Mouse (Mus musculus) layer of hippocampus, adult 9-11 months (tissue): ENCODE measurements around the gene Foxg1.

Source experiments
- DNase-seq: peaks from one replicate; pipeline ENCODE4 v3.0.0; 2022

The Foxg1 gene

DNA sequence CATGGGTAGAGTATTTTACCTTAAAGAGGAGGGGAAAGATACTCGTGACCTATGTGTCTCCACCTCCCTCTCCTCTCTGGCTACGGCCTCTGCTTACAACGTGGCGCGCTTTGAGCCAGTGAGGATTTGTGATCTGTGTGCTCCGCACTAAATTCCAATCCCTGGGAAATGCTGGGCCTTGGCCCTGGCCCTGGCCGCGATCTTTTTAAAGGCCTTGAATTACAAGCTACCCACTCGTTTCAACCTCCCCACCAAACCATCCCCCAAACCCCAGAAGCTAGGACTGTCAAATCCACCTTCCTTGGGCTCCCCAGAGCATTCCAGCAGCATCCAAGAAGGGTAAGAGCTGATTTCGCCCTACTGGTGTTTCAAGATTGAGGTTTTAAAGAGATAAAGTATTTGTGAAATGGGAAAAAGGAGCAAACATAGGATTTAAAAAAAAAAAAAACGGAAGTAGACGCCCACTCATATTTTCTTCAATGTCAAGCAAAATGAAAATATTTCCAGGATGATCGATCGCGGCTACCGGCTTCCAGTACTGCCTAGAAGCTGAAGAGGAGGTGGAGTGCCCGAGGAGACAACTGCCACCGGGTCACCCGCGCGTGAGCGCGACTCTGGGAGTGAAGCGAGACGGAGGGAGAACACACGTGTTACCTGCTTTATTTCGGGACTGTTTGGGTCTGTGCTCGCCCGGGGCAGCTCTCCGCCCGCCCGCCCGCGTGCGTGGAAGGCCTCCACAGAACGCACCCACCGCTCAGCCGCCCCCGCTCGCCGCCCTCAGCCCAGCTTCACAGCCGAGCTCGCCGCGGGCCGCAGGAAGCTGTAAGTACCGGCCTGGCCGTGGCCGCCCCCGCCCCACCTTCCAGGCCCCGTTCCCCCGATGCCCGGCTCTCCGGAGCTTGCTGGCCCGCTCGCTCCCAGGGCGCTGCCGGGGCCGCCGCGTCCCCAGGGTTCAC, at the start of gene Foxg1:
Gene Foxg1 (plus strand): TSS at position 96 of the 956 bp plus-strand sequence.
- peak; percentile 59 for DNase-seq

- no peak for DNase-seq
These were observed 32.8 kb upstream of the Foxg1 start for GRCm38 (mm10) chr12:49349697-49350096.

DNA sequence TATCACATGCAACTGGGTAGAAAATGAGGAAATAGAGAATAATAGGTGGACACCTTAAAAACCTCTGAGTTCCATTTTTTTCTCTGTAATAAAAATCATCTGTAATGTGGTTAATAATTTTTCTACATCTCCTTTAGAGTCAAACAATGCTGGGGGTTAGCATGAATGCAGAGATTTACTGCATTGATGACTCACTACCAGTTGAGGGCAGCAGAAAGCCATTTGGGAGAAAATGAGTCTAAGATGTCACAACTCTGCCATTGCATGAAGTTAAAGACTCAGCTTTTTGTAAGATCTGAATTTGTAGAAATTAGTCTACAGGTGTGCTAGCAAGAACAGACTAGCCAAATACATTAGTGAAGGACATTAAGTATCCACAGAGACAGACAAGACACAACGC, 13.5 kb upstream of the Foxg1 start:
- no peak for DNase-seq

- peak; percentile 22 for DNase-seq
These were observed 10.3 kb upstream of the Foxg1 start for GRCm38 (mm10) chr12:49372170-49372569.

GRCm38 (mm10) chr12:49373176-49373575, 9.3 kb upstream of the Foxg1 start:
- no peak for DNase-seq

- DNase-seq, result peak; percentile 2
These were observed 8.4 kb upstream of the Foxg1 start for GRCm38 (mm10) chr12:49373821-49374605.

DNA sequence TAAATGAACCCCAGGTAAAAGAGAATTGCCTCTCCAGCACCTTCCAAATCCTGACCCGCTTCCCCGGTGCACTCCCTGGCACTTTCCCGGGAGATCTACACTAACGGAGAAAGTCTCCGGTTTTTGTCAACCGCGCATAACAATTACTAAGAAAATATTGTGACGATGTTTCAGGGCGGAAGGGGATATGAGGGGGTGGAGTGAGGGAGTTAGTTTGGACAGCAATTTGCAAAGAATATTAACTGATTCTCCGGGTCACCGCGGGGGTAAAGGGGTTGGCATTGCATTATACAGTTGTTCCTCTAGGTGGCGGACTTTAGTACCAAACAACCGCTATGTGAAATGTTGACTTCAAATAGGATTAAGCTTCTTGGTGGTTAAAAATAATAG, 7.9 kb upstream of the Foxg1 start:
- peak; percentile 52 for DNase-seq

- peak; percentile 4 for DNase-seq
These were observed 6.8 kb upstream of the Foxg1 start for GRCm38 (mm10) chr12:49375427-49376317.

- DNase-seq, result peak; percentile 3
These were observed 6.0 kb upstream of the Foxg1 start for GRCm38 (mm10) chr12:49376318-49376992.

GRCm38 (mm10) chr12:49377281-49377970, 5.0 kb upstream of the Foxg1 start:
- peak; percentile 61 for DNase-seq

GRCm38 (mm10) chr12:49378920-49379319, 3.5 kb upstream of the Foxg1 start:
- DNase-seq, result peak; percentile 12

- peak; percentile 44 for DNase-seq
These were observed 3.0 kb upstream of the Foxg1 start for GRCm38 (mm10) chr12:49379446-49379845.

DNA sequence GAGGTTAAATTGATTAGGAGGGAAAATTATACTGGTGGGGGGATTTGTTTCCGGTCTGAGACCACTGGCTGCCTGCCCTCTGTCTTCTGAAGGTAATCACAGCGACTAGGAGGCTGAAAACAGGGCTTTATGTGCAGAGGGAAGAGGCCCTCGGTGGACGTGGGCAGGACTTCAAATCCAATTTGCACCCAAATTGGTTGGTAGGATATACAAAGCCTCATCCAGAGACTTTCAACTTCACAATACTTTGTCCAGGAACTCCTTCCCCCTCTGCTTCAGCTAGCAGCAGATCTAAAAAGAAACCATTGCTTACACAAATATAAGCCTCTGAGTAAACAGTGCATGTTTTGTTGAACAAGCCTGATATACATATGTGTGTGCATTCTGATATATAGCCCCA, 2.0 kb upstream of the Foxg1 start:
- DNase-seq, result peak; percentile 5

DNA sequence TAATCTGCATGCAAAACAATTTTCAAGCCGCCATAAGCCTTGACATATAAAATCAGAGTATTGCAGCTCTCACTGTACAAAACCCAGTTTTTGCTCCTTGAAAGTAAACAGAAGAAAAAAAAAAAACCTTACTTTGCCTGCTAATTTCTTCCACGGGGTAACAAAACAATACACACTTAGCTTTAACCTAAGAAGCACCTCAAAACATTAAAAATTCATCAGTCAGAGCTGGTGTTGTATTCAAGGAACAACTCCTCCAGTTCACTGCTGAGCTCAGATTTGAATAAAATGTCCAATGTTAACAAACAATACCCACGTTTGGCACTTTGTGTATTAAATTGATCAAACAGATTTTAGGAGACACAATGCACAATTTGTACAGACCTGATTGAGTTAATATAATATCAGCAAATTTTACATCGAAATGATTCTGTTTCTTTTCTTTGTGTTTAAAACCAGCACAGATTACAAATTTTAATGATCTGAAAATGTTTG, 1.4 kb upstream of the Foxg1 start:
- no peak for DNase-seq

DNA sequence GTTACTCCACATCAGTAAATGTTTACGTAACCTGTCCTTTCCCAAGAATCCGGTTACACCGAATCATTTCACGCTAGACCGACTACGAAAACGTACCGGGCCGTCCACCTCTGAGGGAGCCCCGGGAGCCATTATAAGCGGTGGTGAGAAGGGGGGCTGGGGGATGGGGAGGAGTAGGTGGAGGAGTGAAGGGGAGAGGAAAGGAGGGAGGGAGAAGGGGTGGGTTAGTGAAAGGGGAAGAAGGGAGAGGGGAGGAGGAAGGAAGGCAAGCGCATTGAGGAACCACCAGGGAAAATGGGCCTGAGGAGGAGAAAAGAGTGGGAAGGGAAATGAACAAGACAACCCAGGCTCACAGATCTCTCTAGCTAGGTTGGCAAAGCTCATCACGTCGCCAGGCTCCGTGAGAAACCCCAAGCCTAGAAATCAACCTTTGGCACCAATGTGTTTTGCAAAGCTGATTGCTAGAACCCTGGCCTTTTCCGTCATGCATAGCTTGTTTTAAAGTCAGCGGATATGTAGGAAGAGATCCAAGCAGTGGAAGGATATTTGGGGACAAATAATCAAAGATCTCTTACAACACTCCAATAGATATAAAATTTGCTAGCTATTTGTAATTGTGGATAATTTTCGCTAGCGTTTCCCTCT, 617 bp upstream of the Foxg1 start:
- peak; percentile 35 for DNase-seq

DNA sequence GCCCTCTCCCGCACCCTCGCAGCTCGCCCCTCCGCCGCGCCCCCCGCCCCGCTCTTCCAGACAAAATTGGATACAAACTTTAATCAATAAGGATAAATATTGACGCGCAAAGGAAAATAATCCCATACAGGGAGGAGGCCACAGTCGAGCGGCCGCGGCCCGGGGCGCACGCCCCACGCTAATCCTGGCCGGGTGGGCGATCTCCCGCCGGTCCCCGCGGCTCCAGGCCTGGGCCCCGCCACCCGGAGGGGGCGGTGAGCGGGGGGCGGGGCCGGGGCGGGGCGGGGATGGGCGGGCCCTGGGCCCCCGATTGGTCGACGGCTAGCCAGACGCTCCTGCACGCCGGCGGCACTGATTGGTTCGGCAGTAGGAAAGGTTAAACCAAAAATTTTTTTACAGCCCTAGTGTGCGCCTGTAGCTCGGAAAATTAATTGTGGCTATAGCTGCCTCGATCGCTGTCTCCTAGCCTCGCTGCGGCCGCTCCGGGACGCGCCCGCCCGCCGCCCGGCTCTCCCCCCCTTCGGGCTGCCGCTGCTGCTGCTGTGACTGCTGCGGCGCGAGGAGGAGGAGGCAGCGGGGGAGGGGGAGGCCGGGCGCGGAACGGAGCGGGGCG, 1.2 kb downstream of the Foxg1 start:
- peak; percentile 93 for DNase-seq

DNA sequence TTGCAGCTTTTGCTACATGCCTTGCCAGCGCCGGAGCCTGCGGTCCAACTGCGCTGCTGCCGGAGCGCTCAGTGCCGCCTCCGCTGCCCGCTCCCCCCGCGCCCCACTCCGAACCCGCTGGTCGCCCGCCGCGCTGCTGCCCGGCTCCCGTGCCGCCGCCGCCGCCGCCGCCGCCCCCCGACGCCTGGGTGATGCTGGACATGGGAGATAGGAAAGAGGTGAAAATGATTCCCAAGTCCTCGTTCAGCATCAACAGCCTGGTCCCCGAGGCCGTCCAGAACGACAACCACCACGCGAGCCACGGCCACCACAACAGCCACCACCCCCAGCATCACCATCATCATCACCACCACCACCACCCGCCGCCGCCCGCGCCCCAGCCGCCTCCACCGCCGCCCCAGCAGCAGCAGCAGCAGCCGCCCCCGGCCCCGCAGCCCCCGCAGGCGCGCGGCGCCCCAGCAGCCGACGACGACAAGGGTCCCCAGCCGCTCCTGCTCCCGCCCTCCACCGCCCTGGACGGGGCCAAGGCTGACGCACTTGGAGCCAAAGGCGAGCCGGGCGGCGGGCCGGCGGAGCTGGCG, 1.9 kb downstream of the Foxg1 start:
- peak; percentile 21 for DNase-seq

- DNase-seq, result peak; percentile 39
These were observed 2.6 kb downstream of the Foxg1 start, which contains the start of gene Gm43517 for GRCm38 (mm10) chr12:49384876-49385630. Gene Gm43517, plus strand, starts transcription at chr12:49385174.

- no peak for DNase-seq
These were observed 3.2 kb downstream of the Foxg1 start for GRCm38 (mm10) chr12:49385631-49385990.
